8 mouse cellular contexts compared by ENCODE assay signal in the genomic region with DNA sequence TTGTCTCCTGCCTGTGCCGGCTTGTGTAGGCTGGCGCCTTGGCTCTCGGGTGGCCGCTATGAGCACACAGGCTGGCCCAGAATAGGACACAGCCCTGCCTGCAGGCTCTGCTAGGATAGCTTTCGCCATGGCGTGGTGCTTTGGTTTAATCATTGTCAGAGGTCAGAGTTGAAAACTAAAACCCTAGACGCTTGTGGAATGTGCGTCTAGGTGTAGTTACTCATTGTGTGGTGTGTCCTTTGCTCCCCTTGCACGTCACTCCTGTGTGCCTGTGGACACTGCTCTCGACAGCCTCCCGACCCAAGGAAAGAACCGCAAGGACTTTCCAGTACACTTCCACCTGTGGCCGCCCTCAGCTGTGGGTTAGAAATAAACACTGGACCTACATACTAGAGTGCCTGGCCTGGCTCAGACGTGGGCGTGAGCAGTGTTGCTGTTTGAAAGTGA. TPM values are rescaled to one million over a fixed set of nuclear protein-coding genes. Genes with fewer than 3 reads are reported as not detected.
A peak's percentile ranks its signal among the peaks of the same experiment; 100 is the strongest.
DNase-seq lines count a peak whose midpoint lies in the region; ATAC-seq lines count a peak whose summit lies in the region.
"Had no signal": no experiment of that assay in that cellular context is flagged by ENCODE, and none has a peak within 500 bp of the region (broad histone marks: within the 10 kb centered on the region; RNA-seq: fewer than 3 reads in every experiment).

No protein-coding gene starts in this region.

- no peak overlapping the region for H3K9ac ChIP-seq in liver, embryonic 12.5 days

- DNase-seq in urinary bladder, postnatal 14 days (ENCODE audit: low spot score), result peak; percentile 25
- no peak for DNase-seq in urinary bladder, postnatal 4 days (ENCODE audit: low spot score in 2 of 2)
- DNase-seq in kidney, adult 11 months, result peak; percentile 93
- no peak for DNase-seq in thymus, postnatal 25 days
- DNase-seq in cerebellum, adult 9-10 months, result no peak
- no peak for DNase-seq in left cerebral cortex, adult 9 months (ENCODE audit: low spot score in 2 of 2)
- DNase-seq: thymus, postnatal 14 days had no signal

- peaks cover 33% of the 10 kb centered on the region for H3K36me3 ChIP-seq in liver, embryonic 12.5 days

- ATAC-seq in liver, embryonic 12.5 days, result peak; percentile 79

- 76% methylated on average over 15 of the region's 15 CpGs for WGBS in liver, embryonic 12.5 days (ENCODE audit: insufficient replicate concordance)

- H3K4me1 ChIP-seq in liver, embryonic 12.5 days, result 0 out of 2 replicates have a peak, but pooled peaks cover 6% of the 10 kb centered on the region

- H3K27ac ChIP-seq in liver, embryonic 12.5 days, result peak overlapping the region; percentile 36; the same call in 1 of the 2 replicates

- H3K4me2 ChIP-seq in liver, embryonic 12.5 days, result no peak overlapping the region

- H3K27me3 ChIP-seq in liver, embryonic 12.5 days (replicated peaks), result 0 out of 2 replicates have a peak, but pooled peaks cover under 1% of the 10 kb centered on the region

- no peak overlapping the region for H3K4me3 ChIP-seq in liver, embryonic 12.5 days

- no peaks in the 10 kb centered on the region for H3K9me3 ChIP-seq in liver, embryonic 12.5 days (replicated peaks)

RNA-seq across cellular contexts. Expression of a gene that starts 53.9 kb away (rescaled TPM):
- 11.1 and 12.0 TPM in 2 replicates for polyA plus RNA-seq in liver, embryonic 12.5 days (2016; fragmentation: Nextera tagmentation; extraction: Ambion mirVana)

RNA-seq across cellular contexts. Expression of a gene that starts 53.9 kb away (rescaled TPM):
- polyA plus RNA-seq in liver, embryonic 12.5 days (2016; fragmentation: Nextera tagmentation; extraction: Ambion mirVana), result 18.9 and 19.3 TPM in 2 replicates

Comparison
In these comparisons a context has a peak if more than half of its experiments do, and no peak if none do; other contexts are left out.
1. DNase-seq: peak in urinary bladder, postnatal 14 days (single experiment) and kidney, adult 11 months (single experiment); none in urinary bladder, postnatal 4 days (0 of 2), thymus, postnatal 25 days (single experiment), cerebellum, adult 9-10 months (single experiment) and left cerebral cortex, adult 9 months (0 of 2).